Mouse (Mus musculus): ENCODE results near the gene Mlycd. TPM values are rescaled to one million over a fixed set of nuclear protein-coding genes. Genes with fewer than 3 reads are reported as not detected.
A peak's percentile ranks its signal among the peaks of the same experiment; 100 is the strongest.

The Mlycd gene
- polyA plus RNA-seq, 1 experiment from 2014 or later, result 16.2 TPM

GRCm38 (mm10) chr8:119452919-119453318 lies 58.2 kb downstream of the Mlycd start:
- H3K36me3 ChIP-seq (replicated peaks), result no peaks in the 10 kb centered on the region
- no peak for ATAC-seq (replicated peaks)
- H3K9ac ChIP-seq, result no peak overlapping the region
- H3K9me3 ChIP-seq, result no peaks in the 10 kb centered on the region
- no peaks in the 10 kb centered on the region for H3K27me3 ChIP-seq (replicated peaks)
- no peak overlapping the region for H3K4me3 ChIP-seq
- no peak overlapping the region for H3K4me2 ChIP-seq
- 86% methylated on average over 5 of the region's 5 CpGs for WGBS
- H3K4me1 ChIP-seq, result peaks cover 2% of the 10 kb centered on the region; the same call in 1 of the 2 replicates
- H3K27ac ChIP-seq, result no peak overlapping the region

GRCm38 (mm10) chr8:119456045-119456444 lies 61.4 kb downstream of the Mlycd start:
- H3K36me3 ChIP-seq (replicated peaks), result no peaks in the 10 kb centered on the region
- H3K4me1 ChIP-seq, result peaks cover 13% of the 10 kb centered on the region
- H3K9ac ChIP-seq, result no peak overlapping the region
- H3K27ac ChIP-seq, result no peak overlapping the region
- H3K27me3 ChIP-seq (replicated peaks), result no peaks in the 10 kb centered on the region
- ATAC-seq (replicated peaks), result no peak
- no peak overlapping the region for H3K4me3 ChIP-seq
- no peaks in the 10 kb centered on the region for H3K9me3 ChIP-seq
- 88% methylated on average over 5 of the region's 5 CpGs for WGBS
- H3K4me2 ChIP-seq, result no peak overlapping the region

- Histone ChIP-seq H3K4me3 (no peak overlapping the region), H3K27ac (peak overlapping the region; percentile 59; the same call in 1 of the 2 replicates), H3K4me2 (peak overlapping the region; percentile 18; the same call in 1 of the 2 replicates), H3K27me3 (replicated peaks) (no peaks in the 10 kb centered on the region), H3K9ac (0 out of 2 replicates have a peak overlapping the region, but pooled peaks have one; percentile 27), H3K9me3 (no peaks in the 10 kb centered on the region), H3K36me3 (replicated peaks) (no peaks in the 10 kb centered on the region), H3K4me1 (peaks cover 26% of the 10 kb centered on the region)
- ATAC-seq (replicated peaks), result no peak
- 18% methylated on average over 16 of the region's 16 CpGs for WGBS
Measured at GRCm38 (mm10) chr8:119459724-119460123, 65.0 kb downstream of the Mlycd start.

Other genes starting within 250 kb of the Mlycd start
- gene Hsbp1, start 50.4 kb upstream of the Mlycd start, polyA plus RNA-seq (2015; fragmentation: Nextera tagmentation; extraction: Ambion mirVana), result 773 and 776 TPM in 2 replicates
- 0.28 and 0.34 TPM in 2 replicates for gene Osgin1, start 39.2 kb downstream of the Mlycd start, polyA plus RNA-seq (2015; fragmentation: Nextera tagmentation; extraction: Ambion mirVana)
- 53.0 and 60.5 TPM in 2 replicates for gene Necab2, start 51.8 kb downstream of the Mlycd start, polyA plus RNA-seq (2015; fragmentation: Nextera tagmentation; extraction: Ambion mirVana)
- 0.13 TPM in 1 of 2 replicates, not detected in the other for gene Slc38a8, start 106.8 kb downstream of the Mlycd start, polyA plus RNA-seq (2015; fragmentation: Nextera tagmentation; extraction: Ambion mirVana)
- gene Mbtps1, start 163.9 kb downstream of the Mlycd start, polyA plus RNA-seq (2015; fragmentation: Nextera tagmentation; extraction: Ambion mirVana), result 59.5 and 61.1 TPM in 2 replicates
- 212 and 213 TPM in 2 replicates for gene Hsdl1, start 180.3 kb downstream of the Mlycd start, polyA plus RNA-seq (2015; fragmentation: Nextera tagmentation; extraction: Ambion mirVana)
- 0.54 and 0.55 TPM in 2 replicates for gene Dnaaf1, start 180.4 kb downstream of the Mlycd start, polyA plus RNA-seq (2015; fragmentation: Nextera tagmentation; extraction: Ambion mirVana)
- 16.6 and 17.7 TPM in 2 replicates for gene Taf1c, start 210.3 kb downstream of the Mlycd start, polyA plus RNA-seq (2015; fragmentation: Nextera tagmentation; extraction: Ambion mirVana)
- 0.23 and 0.31 TPM in 2 replicates for gene Adad2, start 217.9 kb downstream of the Mlycd start, polyA plus RNA-seq (2015; fragmentation: Nextera tagmentation; extraction: Ambion mirVana)
- gene Kcng4, start 240.8 kb downstream of the Mlycd start, polyA plus RNA-seq (2015; fragmentation: Nextera tagmentation; extraction: Ambion mirVana), result 0.14 and 0.33 TPM in 2 replicates